17 mouse cellular contexts compared by ENCODE assay signal in genomic region chr1:164683788-164684187, GRCm38 (mm10).
DNase-seq lines count a peak whose midpoint lies in the region; ATAC-seq and TF ChIP-seq lines count a peak whose summit lies in the region.
"Had no signal": no experiment of that assay in that cellular context is flagged by ENCODE, and none has a peak within 500 bp of the region (broad histone marks: within the 10 kb centered on the region; RNA-seq: fewer than 3 reads in every experiment).

No protein-coding gene starts in this region.

- H3K4me3 ChIP-seq in gastrocnemius, adult 2 months = no peak overlapping the region
- H3K4me3 ChIP-seq in intestine, embryonic 16.5 days (ENCODE audit: low read length) = no peak overlapping the region
- H3K4me3 ChIP-seq: erythroblast, embryonic 14.5 days; heart, adult 2 months; hindbrain, embryonic 15.5 days had no signal

- no peaks in the 10 kb centered on the region for H3K27me3 ChIP-seq in intestine, embryonic 16.5 days (replicated peaks; ENCODE audit: control insufficient read depth, insufficient read depth, low read length)
- H3K27me3 ChIP-seq: hindbrain, embryonic 15.5 days had no signal

- H3K4me2 ChIP-seq in intestine, embryonic 16.5 days (ENCODE audit: low read depth, low read length) = no peak overlapping the region
- H3K4me2 ChIP-seq: hindbrain, embryonic 15.5 days had no signal

- H3K9me3 ChIP-seq in intestine, embryonic 16.5 days (ENCODE audit: control insufficient read depth, low read length) = no peaks in the 10 kb centered on the region
- H3K9me3 ChIP-seq: hindbrain, embryonic 15.5 days had no signal

- H3K4me1 ChIP-seq in intestine, embryonic 16.5 days (ENCODE audit: control insufficient read depth, insufficient read depth, low read length) = no peaks in the 10 kb centered on the region
- H3K4me1 ChIP-seq: hindbrain, embryonic 15.5 days had no signal

- ATAC-seq in intestine, embryonic 16.5 days = no peak

- 0 out of 2 replicates have a peak overlapping the region, but pooled peaks have one; percentile 41 for H3K27ac ChIP-seq in gastrocnemius, adult 2 months
- no peak overlapping the region for H3K27ac ChIP-seq in intestine, embryonic 16.5 days (ENCODE audit: low read length)
- H3K27ac ChIP-seq: heart, adult 2 months; hindbrain, embryonic 15.5 days; liver, embryonic 14.5 days; macrophage had no signal

- TF ChIP-seq CTCF in gastrocnemius, adult 2 months (IDR thresholded peaks at IDR 0.05) = no peak

- WGBS in intestine, embryonic 16.5 days = 87% methylated on average over 3 of the region's 3 CpGs

- no peak for DNase-seq in gastrocnemius, adult 2 months
- no peak for DNase-seq in gastrocnemius, postnatal 25 days
- DNase-seq in right cerebral cortex, adult 18-20 months = peak; percentile 74
- no peak for DNase-seq in right cerebral cortex, postnatal 4 days
- DNase-seq in left cerebral cortex, adult 18-20 months (ENCODE audit: low spot score in 2 of 2) = peak; percentile 44 to 66
- peak; percentile 93 for DNase-seq in telencephalon, adult 2 months (ENCODE audit: low read depth, low spot score)
- no peak for DNase-seq in heart, postnatal 36 days
- DNase-seq: adrenal gland, postnatal 14 days; embryo, embryonic 11 days; heart, adult 2 months; retina, postnatal 1 day; thymus, adult 18-20 months had no signal

- intact Hi-C loops in gastrocnemius, adult 2 months (cut with DNase I) = loop anchor here (5.0 to 10.0 kb wide), 2 partner anchors 219 kb away; no protein-coding TSS in a partner anchor
- intact Hi-C loops in heart, postnatal 36 days (cut with DNase I) = loop anchor here (5.0 to 10.0 kb wide), 2 partner anchors 219 kb away; no protein-coding TSS in a partner anchor

- H3K36me3 ChIP-seq in intestine, embryonic 16.5 days (ENCODE audit: control insufficient read depth, insufficient read depth, low read length) = no peaks in the 10 kb centered on the region
- H3K36me3 ChIP-seq: hindbrain, embryonic 15.5 days had no signal

- no peak overlapping the region for H3K9ac ChIP-seq in intestine, embryonic 16.5 days (ENCODE audit: low read depth, low read length)
- H3K9ac ChIP-seq: hindbrain, embryonic 15.5 days; liver, embryonic 14.5 days had no signal

Comparison
In these comparisons a context has a peak if more than half of its experiments do, and no peak if none do; other contexts are left out.
1. DNase-seq: peak in right cerebral cortex, adult 18-20 months (single experiment), left cerebral cortex, adult 18-20 months (2 of 2) and telencephalon, adult 2 months (single experiment); none in gastrocnemius, adult 2 months (single experiment), gastrocnemius, postnatal 25 days (single experiment), right cerebral cortex, postnatal 4 days (single experiment) and heart, postnatal 36 days (0 of 2).